1 mouse cellular context compared by ENCODE assay signal in the genomic region with DNA sequence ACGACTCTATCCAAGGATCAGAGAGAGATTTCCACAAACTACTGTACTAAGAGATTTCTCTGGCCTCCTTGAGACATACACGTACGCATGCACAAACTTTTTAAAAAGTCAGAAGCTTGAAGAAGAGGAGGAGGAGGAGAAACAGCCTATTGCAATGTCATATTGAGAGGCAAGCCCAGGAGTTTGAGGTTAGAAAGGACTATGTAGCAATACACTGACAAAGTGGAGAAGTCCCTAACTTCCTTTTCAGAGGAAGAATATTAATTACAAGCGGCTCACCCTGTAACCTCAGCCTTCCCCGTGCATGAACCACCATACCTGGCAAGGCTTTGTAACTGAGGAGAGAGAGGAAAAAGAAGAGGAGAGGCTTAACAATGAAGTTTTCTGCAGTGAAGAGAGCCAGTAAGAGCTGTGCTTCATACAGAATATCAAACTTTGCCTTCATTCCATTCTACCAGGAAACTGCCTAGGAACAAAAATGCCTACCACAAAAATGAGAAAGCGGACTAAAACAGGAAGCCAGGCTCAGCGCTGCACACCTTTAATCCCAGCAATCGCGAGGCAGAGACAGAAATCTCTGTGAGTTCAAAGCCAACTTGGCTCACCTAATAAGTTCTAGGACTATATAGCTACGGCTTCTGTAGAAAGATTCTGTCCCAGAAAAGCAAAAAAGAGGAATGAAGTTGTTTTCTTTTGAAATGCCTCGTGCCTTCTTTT.
TF ChIP-seq lines count a peak whose summit lies in the region.

No protein-coding gene starts in this region.

TF ChIP-seq in MEL, 35 proteins besides CTCF, POLR2A, EP300 and RAD21:
- TF ChIP-seq RCOR1 (IDR thresholded peaks at IDR 0.05; ENCODE audit: low read depth, low read length) = no peak
- 0 out of 2 replicates have a peak, but pooled peaks have one; percentile 17 for TF ChIP-seq MYC (IDR thresholded peaks at IDR 0.05; ENCODE audit: low read depth, low read length)
- TF ChIP-seq ZMIZ1 (IDR thresholded peaks at IDR 0.05; ENCODE audit: low read depth, low read length) = peak; percentile 32; the same call in 1 of the 2 replicates
- TF ChIP-seq MXI1 (IDR thresholded peaks at IDR 0.05; ENCODE audit: low read depth, low read length) = no peak
- 0 out of 2 replicates have a peak, but pooled peaks have one; percentile 25 for TF ChIP-seq NRF1 (IDR thresholded peaks at IDR 0.05; ENCODE audit: insufficient read depth, low read depth, low read length, poor library complexity, severe bottlenecking)
